Comparison of ENCODE assay signal across 22 mouse cellular contexts in the genomic region with DNA sequence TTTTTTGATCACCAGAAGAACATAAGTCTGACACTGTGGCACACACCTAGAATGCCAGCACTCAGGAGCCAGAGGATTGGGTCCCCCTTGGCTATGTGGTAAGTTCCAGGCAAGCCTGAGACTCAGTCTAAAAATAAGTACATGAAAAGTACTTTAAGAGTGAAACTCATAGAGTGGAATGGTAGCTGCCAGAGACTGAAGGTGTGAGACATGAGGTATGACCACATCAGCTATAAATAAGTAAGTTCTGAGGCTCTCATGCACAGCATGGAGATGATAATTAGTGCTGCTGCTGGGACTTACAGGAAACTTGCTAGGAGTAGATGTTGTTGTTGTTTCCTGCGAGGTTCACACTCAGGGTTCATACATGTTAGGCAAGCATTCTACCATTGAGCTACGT. TPM values are rescaled to one million over a fixed set of nuclear protein-coding genes. Genes with fewer than 3 reads are reported as not detected.
A peak's percentile ranks its signal among the peaks of the same experiment; 100 is the strongest.
DNase-seq lines count a peak whose midpoint lies in the region; ATAC-seq and TF ChIP-seq lines count a peak whose summit lies in the region.
"Had no signal": no experiment of that assay in that cellular context is flagged by ENCODE, and none has a peak within 500 bp of the region (broad histone marks: within the 10 kb centered on the region; RNA-seq: fewer than 3 reads in every experiment).

No protein-coding gene starts in this region.

- H3K4me3 ChIP-seq in heart, adult 2 months = no peak overlapping the region
- H3K4me3 ChIP-seq in midbrain, embryonic 11.5 days (ENCODE audit: low read depth, low read length) = no peak overlapping the region
- H3K4me3 ChIP-seq in midbrain, embryonic 15.5 days = no peak overlapping the region
- H3K4me3 ChIP-seq in heart, postnatal 0 days (ENCODE audit: low read depth, low read length) = no peak overlapping the region
- H3K4me3 ChIP-seq: embryonic facial prominence, embryonic 10.5 days; limb, embryonic 15.5 days; myocyte had no signal

- H3K9me3 ChIP-seq in midbrain, embryonic 11.5 days (ENCODE audit: control insufficient read depth, low read length) = no peaks in the 10 kb centered on the region
- H3K9me3 ChIP-seq in midbrain, embryonic 15.5 days = no peaks in the 10 kb centered on the region
- H3K9me3 ChIP-seq in heart, postnatal 0 days (replicated peaks; ENCODE audit: control insufficient read depth, low read length) = no peaks in the 10 kb centered on the region
- H3K9me3 ChIP-seq: embryonic facial prominence, embryonic 10.5 days; limb, embryonic 15.5 days had no signal

- H3K4me2 ChIP-seq in midbrain, embryonic 11.5 days = no peak overlapping the region
- H3K4me2 ChIP-seq in midbrain, embryonic 15.5 days = no peak overlapping the region
- no peak overlapping the region for H3K4me2 ChIP-seq in heart, postnatal 0 days (ENCODE audit: low read depth, low read length)
- H3K4me2 ChIP-seq: hindbrain, embryonic 14.5 days; limb, embryonic 15.5 days; lung, embryonic 14.5 days had no signal

- TF ChIP-seq CTCF in heart, adult 2 months (IDR thresholded peaks at IDR 0.05) = no peak
- no peak for TF ChIP-seq CTCF in heart, postnatal 0 days (IDR thresholded peaks at IDR 0.05; ENCODE audit: low read depth)

- no peak for TF ChIP-seq EP300 in heart, adult 2 months (IDR thresholded peaks at IDR 0.05; ENCODE audit: insufficient read depth, low read depth, low read length)
- TF ChIP-seq EP300 in heart, postnatal 0 days (IDR thresholded peaks at IDR 0.05; ENCODE audit: low read depth) = no peak

- H3K79me2 ChIP-seq in heart, adult 2 months (replicated peaks; ENCODE audit: control insufficient read depth, insufficient read depth, low read length) = no peaks in the 10 kb centered on the region

- peaks cover 2% of the 10 kb centered on the region for H3K4me1 ChIP-seq in heart, adult 2 months (ENCODE audit: control insufficient read depth, insufficient read depth, low read length)
- H3K4me1 ChIP-seq in midbrain, embryonic 11.5 days (ENCODE audit: control insufficient read depth, insufficient read depth, low read length) = peaks cover 13% of the 10 kb centered on the region; the same call in 1 of the 2 replicates
- peaks cover 9% of the 10 kb centered on the region; the same call in 1 of the 2 replicates for H3K4me1 ChIP-seq in midbrain, embryonic 15.5 days
- no peaks in the 10 kb centered on the region; the same call in none of the 2 replicates for H3K4me1 ChIP-seq in heart, postnatal 0 days (ENCODE audit: control insufficient read depth, insufficient read depth)

- DNase-seq in heart, adult 2 months = no peak
- DNase-seq in heart, postnatal 36 days = no peak
- peak; percentile 12 for DNase-seq in midbrain, embryonic 11.5 days (ENCODE audit: low spot score, missing footprints)
- peak; percentile 90 for DNase-seq in heart, postnatal 0 days (ENCODE audit: low spot score)
- no peak for DNase-seq in MN1 (ENCODE audit: low spot score)
- no peak for DNase-seq in thymus, postnatal 36 days
- no peak for DNase-seq in urinary bladder, postnatal 36 days (ENCODE audit: low spot score in 2 of 2)
- DNase-seq: adrenal gland, postnatal 25 days; cerebellum, adult 9-11 months; forebrain, postnatal 0 days; kidney, adult 2 months; kidney, postnatal 10 days; left cerebral cortex, postnatal 4 days; lung, embryonic 14.5 days; thymus, postnatal 14 days had no signal

- no peaks in the 10 kb centered on the region for H3K27me3 ChIP-seq in heart, adult 2 months (ENCODE audit: control insufficient read depth, insufficient read depth, low read length)
- no peaks in the 10 kb centered on the region for H3K27me3 ChIP-seq in midbrain, embryonic 11.5 days (ENCODE audit: control insufficient read depth, insufficient read depth, low read length)
- H3K27me3 ChIP-seq in midbrain, embryonic 15.5 days (replicated peaks) = no peaks in the 10 kb centered on the region
- H3K27me3 ChIP-seq in heart, postnatal 0 days (ENCODE audit: control insufficient read depth, insufficient read depth, low read length) = no peaks in the 10 kb centered on the region
- H3K27me3 ChIP-seq: limb, embryonic 15.5 days had no signal

- no peak for ATAC-seq in midbrain, embryonic 11.5 days (ENCODE audit: low FRiP score)
- ATAC-seq in midbrain, embryonic 15.5 days (replicated peaks) = no peak
- ATAC-seq in heart, postnatal 0 days (ENCODE audit: insufficient read depth, low read depth) = peak; percentile 90
- ATAC-seq: forebrain, postnatal 0 days; midbrain, embryonic 16.5 days had no signal

- no peak overlapping the region; the same call in 1 of the 2 replicates for H3K9ac ChIP-seq in heart, adult 2 months (ENCODE audit: low read depth, low read length)
- no peak overlapping the region for H3K9ac ChIP-seq in midbrain, embryonic 11.5 days (ENCODE audit: low read length)
- H3K9ac ChIP-seq in midbrain, embryonic 15.5 days = no peak overlapping the region
- no peak overlapping the region for H3K9ac ChIP-seq in heart, postnatal 0 days (replicated peaks; ENCODE audit: low read depth, low read length)
- H3K9ac ChIP-seq: forebrain, postnatal 0 days; hindbrain, embryonic 14.5 days; limb, embryonic 15.5 days; liver, embryonic 14.5 days; lung, embryonic 14.5 days had no signal

- WGBS in heart, adult 2 months = 51% methylated on average over 2 of the region's 2 CpGs
- 90% methylated on average over 2 of the region's 2 CpGs for WGBS in midbrain, embryonic 11.5 days
- WGBS in midbrain, embryonic 15.5 days = 93% methylated on average over 2 of the region's 2 CpGs
- WGBS in heart, postnatal 0 days = 42% methylated on average over 2 of the region's 2 CpGs

- TF ChIP-seq POLR2A in heart, adult 2 months (IDR thresholded peaks at IDR 0.05; ENCODE audit: insufficient read depth, low read depth, low read length) = no peak

- H3K36me3 ChIP-seq in heart, adult 2 months (ENCODE audit: control insufficient read depth, insufficient read depth, low read length) = no peaks in the 10 kb centered on the region
- H3K36me3 ChIP-seq in midbrain, embryonic 11.5 days (ENCODE audit: control insufficient read depth, insufficient read depth, low read length) = no peaks in the 10 kb centered on the region
- no peaks in the 10 kb centered on the region for H3K36me3 ChIP-seq in midbrain, embryonic 15.5 days (replicated peaks)
- no peaks in the 10 kb centered on the region for H3K36me3 ChIP-seq in heart, postnatal 0 days (replicated peaks; ENCODE audit: control insufficient read depth, insufficient read depth, low read length)
- H3K36me3 ChIP-seq: embryonic facial prominence, embryonic 10.5 days; limb, embryonic 15.5 days had no signal

- H3K27ac ChIP-seq in heart, adult 2 months = peak overlapping the region; percentile 53
- H3K27ac ChIP-seq in midbrain, embryonic 11.5 days (ENCODE audit: low read depth, low read length) = no peak overlapping the region
- no peak overlapping the region for H3K27ac ChIP-seq in midbrain, embryonic 15.5 days
- peak overlapping the region; percentile 81 for H3K27ac ChIP-seq in heart, postnatal 0 days (ENCODE audit: low read depth)
- H3K27ac ChIP-seq: embryonic facial prominence, embryonic 10.5 days; hindbrain, embryonic 14.5 days; limb, embryonic 15.5 days; liver, embryonic 14.5 days had no signal

- intact Hi-C loops in heart, adult 2 months (cut with DNase I) = no loop called here
- intact Hi-C loops in heart, postnatal 36 days (cut with DNase I) = no loop called here

RNA-seq across cellular contexts. Expression of gene Lrrc8d, which starts 22.7 kb away (rescaled TPM):
- total RNA-seq in heart, adult 2 months (2021) = 1 to 10 TPM; 8.0 to 8.8 TPM
- 4.3 and 5.2 TPM in 2 replicates for polyA plus RNA-seq in heart, adult 2 months (2012; rRNA removed)
- total RNA-seq in heart, postnatal 36 days (2021) = 1 to 10 TPM; 8.6 to 9.8 TPM
- polyA plus RNA-seq in midbrain, embryonic 11.5 days (2014; fragmentation: Nextera tagmentation; extraction: Ambion mirVana) = 24.5 and 28.8 TPM in 2 replicates
- polyA plus RNA-seq in midbrain, embryonic 15.5 days (2015; fragmentation: Nextera tagmentation; extraction: Ambion mirVana) = 32.5 and 37.1 TPM in 2 replicates
- 5.5 and 8.8 TPM in 2 replicates for total RNA-seq in heart, postnatal 0 days (2014; rRNA removed; ENCODE audit: low replicate concordance)
- polyA plus RNA-seq in heart, postnatal 0 days (2015; fragmentation: Nextera tagmentation; extraction: Ambion mirVana) = 8.5 and 10.0 TPM in 2 replicates

Comparison
In these comparisons a context has a peak if more than half of its experiments do, and no peak if none do; other contexts are left out.
1. DNase-seq: peak in midbrain, embryonic 11.5 days (single experiment) and heart, postnatal 0 days (single experiment); none in heart, adult 2 months (0 of 2), heart, postnatal 36 days (0 of 2), MN1 (single experiment), thymus, postnatal 36 days (0 of 2) and urinary bladder, postnatal 36 days (0 of 2).
2. H3K27ac ChIP-seq: peak in heart, adult 2 months (single experiment) and heart, postnatal 0 days (single experiment); none in midbrain, embryonic 11.5 days (single experiment) and midbrain, embryonic 15.5 days (single experiment).